Mouse (Mus musculus) lung, postnatal 25 days (tissue): Measurements from ENCODE around the gene Rhof.

Source experiments
- DNase-seq: peaks from one replicate; pipeline ENCODE4 v3.0.0; 2022; ENCODE audit warnings: low spot score

The Rhof gene

DNA sequence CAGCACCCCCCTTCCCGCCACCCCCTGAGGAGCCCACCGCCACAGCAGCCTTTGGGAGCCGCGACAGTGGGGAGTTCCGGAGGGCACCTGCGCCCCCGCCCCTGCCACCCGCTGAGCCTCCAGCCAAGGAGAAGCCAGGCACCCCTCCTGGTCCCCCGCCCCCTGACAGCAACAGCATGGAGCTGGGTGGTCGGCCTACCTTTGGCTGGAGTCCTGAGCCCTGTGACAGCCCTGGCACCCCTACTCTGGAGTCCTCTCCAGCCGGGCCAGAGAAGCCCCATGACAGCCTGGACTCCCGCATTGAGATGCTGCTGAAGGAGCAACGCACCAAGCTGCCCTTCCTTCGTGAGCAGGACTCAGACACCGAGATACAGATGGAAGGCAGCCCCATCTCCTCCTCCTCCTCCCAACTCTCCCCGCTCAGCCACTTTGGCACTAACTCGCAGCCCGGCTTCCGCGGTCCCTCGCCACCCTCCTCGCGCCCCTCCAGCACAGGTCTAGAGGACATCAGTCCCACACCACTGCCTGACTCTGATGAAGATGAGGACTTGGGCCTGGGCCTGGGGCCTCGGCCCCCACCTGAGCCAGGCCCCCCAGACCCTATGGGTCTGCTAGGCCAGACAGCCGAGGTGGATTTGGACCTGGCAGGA lies 15.7 kb upstream of the Rhof start:
- DNase-seq = no peak

DNA sequence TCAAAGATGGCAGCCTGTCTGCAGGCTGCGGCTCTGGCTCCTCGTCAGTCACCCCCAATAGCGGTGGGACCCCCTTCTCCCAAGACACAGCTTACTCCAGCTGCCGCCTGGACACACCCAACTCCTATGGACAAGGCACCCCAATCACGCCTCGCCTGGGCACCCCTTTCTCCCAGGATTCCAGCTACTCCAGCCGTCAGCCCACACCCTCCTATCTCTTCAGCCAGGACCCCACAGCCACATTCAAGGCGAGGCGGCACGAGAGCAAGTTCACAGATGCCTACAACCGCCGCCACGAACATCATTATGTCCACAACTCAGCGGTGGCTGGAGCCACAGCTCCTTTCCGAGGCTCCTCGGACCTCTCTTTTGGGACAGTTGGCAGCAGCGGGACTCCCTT lies 15.1 kb upstream of the Rhof start:
- no peak for DNase-seq

DNA sequence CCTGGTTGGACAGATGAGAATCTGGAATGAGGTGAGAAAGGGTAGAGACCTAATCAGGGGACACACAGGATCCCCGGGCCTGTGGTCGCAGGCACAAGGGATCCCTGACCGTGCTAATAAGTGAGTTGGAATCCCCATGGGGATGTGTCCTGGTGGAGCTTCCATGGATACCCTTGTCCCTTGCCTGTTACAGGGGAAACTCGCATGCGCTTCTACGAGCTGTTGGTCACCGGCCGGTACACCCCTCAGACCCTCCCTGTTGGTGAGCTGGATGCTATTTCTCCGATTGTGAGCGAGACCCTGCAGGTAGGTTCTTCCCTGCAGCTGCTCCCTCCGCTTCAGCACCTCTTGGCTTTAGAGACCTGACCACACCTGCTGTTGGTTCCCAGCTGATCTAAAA lies 13.9 kb upstream of the Rhof start:
- DNase-seq = no peak

DNA sequence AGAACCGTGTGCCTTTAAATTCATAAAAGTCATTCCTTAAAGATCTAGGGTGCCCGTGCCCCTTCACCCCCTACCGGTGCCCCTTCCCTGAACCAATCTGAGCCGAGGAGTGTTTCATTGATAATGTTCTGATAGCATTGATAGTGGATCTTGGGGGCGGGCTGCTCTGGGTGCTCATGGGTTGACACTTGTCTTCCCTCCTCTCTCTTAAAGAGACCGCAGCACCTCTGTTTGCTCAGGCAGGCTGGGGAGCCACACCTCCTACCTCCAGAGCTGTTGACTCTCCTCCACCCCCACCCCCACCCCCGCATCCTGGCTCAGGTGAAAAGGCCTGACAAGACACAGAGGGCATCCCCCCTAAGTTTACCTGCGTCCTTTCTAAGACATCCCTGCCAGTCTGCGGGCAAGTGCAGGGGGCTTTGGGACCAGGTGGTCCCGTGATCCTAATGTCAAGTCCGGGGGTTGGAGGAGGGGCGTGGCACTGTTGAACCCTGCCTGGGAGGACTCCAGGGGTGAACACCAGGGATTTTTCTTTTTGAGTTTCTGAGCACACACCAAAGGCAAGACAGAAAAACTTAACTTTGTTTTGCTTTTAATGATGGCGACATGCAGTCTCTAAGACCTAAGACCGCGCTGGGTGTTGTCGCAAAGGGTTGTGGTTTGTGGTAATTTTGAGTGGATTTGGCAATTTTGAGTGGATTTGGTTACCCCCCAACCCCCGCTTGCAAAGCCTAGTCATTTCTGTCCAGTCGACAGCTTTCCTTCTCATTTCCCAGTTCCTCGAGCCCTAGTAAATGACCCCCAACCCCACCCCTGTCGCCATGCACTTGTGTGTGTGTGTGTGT lies 12.5 kb upstream of the Rhof start:
- DNase-seq = no peak

DNA sequence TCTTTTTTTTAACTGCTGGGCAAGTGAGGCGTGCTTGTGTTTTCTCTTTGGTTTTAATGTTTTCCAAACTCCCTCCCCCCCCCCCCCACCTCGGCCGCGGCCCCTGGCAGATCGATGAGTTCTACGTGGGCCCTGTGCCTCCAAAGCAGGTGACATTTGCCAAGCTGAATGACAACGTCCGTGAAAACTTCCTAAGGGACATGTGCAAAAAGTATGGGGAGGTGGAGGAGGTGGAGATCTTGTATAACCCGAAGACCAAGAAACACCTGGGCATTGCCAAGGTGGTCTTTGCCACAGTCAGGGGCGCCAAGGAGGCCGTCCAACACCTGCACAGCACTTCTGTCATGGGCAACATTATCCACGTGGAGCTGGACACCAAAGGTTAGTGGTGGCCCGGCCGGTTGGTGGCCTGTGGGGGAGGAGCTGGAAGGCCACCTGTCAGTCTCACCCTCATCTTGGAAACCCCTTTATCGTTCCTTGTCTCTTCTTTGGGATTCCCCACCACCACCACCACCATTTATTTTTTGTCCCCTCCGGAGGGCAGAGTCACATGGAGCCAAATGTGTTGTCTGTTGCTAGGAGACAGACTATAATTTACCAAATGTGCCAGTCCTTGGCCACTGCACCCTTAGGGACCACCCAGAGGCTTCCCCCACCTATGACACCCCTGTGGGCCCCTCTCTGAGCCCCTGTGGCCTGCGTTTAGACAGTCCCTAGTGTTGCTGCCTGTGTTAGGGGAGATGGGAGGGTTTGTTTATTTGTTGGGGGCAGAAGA lies 11.7 kb upstream of the Rhof start:
- no peak for DNase-seq

DNA sequence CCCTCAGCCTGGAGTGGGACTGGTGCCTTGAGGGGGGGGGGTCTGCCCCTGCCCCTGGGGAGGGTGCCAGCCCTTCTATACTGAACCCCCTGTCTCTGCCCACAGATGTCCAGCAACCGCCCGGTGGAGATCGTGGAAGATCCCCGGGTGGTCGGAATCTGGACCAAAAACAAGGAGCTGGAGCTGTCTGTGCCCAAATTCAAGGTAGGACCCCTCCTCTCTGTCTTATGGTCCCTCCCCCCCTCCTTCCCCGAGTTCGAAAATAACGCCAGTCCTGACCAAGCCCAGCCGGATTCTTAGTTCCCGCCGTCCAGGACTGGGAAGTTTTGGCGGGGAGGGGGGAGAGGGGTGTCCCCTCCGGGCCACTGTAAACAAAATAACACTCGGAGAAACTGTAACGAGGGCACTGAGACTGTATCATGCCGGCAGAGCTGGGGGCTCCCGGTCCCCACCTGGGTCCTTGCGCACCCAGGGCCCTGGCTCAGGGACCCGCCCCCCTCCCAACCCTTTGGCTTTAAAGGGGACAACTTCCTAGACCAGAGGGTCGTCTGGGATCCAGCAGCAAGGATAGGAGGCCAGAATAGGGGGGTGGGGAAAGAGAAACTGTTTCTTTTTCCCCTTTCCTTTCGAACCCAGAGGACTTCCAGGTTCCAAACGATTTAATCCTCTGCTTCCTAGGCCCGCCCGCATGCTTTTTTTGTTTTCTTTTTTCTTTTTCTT lies 10.9 kb upstream of the Rhof start:
- no peak for DNase-seq

DNA sequence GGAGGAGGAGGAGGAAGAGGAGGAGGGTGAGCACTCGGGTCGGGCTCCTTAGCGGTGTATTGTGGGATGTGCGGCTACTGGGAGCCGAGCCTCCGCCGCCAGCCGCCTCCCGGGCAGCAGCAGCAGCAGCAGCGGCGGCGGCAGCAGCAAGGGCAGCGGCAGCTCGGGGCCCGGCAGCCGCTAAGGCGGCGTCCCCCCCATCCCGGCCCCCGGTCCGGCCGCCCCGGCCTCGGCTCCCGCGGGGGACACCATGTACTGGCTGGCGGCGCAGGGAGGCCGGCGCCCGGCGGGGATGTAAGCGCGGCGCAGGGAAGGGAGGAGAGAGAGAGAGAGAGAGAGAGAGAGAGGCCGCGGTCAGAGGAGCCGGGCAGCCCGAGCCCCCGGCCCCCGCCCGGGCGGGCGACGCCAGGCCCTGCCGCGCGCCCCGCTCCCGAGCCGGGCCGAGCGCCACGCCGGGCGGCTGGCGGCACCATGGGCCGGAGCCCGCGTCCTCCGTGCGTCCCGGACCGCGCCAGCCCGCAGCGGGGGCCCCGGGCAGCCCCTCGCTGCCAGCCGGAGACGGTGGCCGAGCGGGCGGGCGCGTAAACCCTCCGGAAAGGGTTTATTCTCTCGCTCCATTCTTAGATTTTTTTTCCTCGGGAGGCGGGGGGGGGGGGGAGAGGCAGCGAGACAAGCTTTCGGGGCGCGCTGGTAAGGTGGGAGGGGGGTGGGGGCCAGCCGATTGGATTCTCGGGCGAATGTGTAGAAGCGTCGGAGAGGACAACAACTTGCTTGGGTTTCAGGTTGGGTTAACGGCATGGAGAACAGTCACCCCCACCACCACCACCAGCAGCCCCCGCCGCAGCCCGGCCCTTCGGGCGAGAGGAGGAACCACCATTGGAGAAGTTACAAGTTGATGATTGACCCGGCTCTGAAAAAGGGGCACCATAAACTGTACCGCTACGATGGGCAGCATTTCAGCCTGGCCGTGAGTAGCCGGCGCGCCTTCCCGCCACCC lies 10.0 kb upstream of the Rhof start, which contains the start of gene Setd1b:
Gene Setd1b, plus strand, starts transcription at position 33 of the 997 bp plus-strand sequence.
- DNase-seq = no peak

DNA sequence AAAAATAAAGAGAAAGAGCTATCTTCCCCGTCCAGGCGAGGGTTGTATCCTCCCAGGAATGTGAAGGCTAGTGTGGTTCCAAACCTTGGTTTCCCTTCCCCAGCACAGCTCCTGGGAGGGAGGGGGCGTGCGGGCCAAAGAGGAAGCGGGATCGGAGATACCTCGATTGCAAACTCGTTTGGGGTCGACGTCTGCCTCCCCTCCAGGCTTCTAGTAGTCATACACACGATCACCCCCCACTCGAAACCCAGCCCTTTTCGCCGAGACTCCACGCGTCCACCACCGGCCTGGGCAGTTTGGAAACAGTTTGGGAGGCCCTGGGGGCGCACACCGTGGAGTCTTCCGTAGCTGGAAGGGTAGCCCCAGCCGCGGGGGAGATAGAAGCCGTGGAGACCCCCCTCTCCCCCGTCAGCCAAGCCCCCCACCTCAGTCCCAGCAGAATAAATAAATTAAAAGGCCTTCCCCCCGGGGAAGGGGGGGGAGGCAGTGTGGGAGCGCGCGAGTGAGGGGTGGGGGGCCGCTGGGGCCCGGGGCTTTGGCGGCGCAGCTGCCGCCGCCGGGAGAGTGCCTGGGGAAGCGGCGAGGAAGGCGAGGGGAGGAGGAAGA lies 9.2 kb upstream of the Rhof start:
- DNase-seq = no peak

DNA sequence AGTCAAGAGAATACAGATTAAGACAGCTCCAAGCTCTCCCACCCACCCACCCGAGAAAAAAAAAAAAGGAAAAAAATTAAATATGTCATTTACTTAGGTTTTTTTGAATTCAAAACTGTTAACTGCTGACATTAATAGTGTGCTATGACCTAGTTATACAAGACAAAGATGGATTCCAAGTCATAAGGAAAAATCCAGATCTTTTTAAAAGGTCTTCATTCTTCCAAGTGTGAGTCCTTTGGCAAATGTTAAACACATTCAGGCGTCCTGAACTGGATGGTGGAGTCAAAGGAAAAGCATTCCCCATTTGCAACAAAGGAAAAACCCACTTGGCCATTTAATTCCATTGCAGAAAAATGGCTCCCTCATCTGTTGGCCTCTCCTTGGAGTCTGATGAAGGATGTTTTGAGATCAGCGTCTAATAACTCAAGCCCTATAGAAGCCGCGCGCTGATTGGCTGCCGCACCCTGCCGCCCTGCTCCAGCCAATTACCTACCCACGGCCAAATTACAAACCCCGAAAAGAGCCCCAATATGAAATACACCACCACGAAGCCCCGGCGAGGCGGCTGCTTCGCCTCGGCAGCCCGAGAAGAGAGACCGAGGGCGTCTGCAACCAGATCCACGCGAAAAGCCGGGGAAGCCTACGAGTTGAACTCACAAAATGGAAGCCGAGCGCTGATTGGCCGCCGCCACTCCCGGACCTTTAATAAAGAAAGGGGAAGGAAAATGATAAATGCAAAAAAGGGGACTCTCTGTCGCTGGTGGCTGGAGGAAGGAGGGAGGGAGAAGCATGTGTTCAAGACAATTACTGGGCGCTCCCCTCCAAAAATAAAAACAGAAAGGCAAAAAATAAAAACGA lies 8.4 kb upstream of the Rhof start:
- peak; percentile 94 for DNase-seq

DNA sequence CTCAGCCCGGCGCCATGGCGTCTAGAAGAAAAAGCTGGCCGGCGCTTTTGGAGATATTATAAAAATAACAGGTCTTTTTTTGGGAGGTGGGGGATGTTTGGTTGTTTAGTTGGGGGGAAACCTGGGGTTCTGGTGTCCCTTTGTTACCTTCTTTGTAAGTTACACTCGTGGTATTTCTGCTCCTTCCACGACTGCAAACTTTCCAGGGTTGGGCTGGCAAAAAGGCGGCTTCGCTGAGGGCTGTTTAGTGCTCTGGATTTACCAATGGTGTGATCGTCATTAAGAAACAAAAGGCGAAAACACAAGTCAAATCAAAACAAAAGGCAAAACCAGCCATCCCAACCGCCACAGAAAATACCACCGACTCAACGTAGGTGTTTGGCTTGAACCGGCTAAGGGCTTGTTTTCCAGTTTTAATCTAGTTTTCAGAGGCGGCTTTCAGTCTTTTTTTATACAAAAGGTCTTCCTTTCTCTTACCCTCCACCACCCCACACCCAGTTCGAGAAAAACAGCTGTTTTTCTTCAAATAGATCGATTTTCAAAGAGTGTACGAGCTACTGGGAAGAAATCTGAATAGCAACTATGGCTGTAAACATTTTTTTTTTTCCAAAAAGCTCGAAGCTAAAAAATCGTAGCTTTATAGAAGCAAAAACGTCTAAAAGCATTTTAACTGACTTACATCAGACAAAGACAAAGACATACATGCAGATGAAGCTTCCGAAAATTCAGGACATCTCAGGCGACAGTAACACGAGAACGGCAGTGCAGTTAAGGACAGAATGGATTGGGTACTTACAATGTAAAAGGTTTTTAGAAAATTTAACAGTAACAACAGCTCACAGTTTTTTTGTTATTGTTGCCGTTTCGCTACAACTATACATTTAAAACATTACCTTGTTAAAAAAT lies 7.5 kb upstream of the Rhof start:
- DNase-seq = no peak

DNA sequence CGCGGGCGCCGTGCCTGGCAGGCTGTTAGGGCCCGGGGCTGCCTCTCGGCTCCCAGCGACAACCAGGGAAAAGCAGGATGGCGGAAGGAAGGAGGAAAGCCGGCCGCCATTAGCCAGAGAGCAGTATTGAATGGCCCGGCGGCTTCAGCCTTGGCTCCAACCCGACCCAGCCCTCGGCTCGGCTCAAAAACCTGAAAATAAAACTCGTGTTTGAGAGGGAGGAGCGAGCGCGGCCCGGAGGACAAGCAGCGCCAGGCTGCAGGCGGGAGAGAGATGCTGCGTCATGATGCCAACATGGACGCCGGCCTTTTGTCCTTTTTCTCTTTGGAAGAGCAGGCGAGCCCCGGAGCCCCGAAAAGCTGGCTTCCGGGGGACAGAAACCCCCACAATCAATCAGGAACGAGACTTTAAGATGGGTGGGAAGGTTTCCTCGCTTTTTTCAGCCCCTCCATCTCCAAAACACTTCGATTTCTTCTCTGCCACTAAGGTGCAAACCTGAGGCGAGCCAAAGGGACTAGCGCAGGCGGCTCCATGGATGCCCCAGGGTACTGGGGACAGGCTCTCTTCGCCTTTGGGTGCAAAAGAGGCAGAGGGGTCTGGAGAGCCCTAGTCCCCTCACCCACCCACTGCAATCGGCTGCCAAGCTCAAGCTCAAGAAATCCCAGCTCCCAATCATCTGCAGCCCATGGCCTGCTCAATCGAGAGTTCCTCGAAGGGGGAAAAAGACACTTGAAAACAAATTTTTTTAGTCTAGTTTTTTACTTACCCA lies 6.6 kb upstream of the Rhof start:
- peak; percentile 86 for DNase-seq

DNA sequence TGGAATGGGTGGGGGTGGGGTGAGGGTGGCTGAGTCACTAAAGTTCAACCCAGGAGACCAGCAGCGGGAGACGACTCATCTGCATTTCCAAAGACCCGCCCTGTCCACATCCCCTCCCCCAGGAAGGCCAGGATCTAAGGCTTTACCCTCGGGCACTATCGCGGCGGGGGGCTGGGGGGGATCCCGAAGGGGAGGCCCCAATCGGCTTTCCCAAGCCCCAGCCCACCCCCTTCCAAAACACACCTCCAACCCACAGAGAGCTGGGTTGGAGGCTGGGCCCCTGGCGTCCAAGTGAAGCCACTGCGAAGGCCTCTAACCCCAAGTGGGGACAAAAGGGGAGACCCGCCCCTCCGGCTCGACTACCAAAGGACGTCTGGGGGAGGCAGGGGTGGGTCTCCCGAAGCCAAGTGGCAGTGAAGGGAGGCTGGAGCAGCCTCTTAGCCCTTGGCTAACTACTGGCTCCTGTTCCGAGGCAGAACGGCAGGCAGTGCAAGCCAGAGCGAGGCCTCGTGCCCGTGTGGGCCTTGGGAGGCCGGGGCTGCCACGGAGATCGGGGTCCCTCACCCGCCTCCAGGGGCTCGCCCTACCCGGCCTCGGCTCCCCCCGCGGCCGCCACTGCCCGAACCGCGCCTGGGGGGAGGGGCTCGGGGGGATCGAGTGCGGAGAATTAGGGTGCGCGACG lies 5.9 kb upstream of the Rhof start:
- DNase-seq = peak; percentile 76

DNA sequence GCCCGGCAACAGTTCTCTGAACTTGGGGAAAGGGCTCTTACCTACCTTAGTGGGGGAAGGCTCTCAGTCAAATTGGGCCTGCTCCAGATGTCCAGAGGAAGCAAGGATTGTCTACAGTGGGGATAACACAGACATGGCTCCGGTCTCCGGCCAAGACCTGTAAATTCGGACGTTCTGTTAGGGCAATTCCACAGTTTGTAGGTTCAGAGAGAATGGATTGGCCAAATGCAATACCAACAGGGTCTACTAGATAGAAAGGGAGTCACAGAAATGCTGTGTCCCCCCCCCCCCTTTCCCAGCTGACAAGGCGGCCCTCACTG lies 5.4 kb upstream of the Rhof start:
- DNase-seq = no peak

DNA sequence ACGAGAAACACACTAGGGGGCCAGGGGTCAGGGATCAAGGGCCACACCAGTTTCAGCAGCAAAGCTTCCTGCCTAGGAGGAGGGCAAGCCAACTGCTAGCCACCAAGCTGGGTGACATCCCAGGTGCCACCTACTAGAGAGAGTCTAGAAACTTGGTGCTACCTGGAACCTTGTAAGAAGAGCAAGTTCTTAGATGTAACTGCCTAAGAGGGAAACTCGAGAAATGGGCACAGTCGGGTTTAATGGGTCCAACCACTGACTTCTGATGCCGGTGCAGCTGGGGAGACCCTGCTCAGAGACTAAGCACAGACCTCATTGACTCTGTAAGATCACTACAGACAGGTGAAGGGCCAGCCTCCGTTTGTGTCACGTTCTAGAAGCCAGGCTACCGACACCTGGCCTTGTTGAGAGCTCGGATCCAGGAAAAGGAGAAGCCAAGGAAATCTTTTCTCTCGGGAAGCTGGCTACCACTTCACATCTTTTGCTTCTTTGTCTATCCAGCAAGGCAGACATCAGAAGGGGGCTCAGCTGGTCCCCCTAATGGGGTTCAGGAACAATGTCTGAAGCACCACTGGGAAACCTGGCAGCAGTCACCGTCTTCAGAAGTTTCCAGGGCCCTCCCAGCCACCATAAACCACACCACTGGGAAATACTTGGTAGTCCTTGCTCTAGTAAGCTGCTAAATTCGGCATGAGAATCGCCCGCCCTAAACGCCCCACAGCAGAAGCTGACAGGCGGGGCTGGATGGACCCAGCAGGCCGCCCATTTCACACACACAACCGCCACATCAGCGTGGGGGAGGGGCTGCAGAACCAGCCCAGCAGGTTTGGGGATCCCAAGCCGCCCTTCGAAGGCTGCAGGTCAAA lies 4.8 kb upstream of the Rhof start:
- peak; percentile 92 for DNase-seq

DNA sequence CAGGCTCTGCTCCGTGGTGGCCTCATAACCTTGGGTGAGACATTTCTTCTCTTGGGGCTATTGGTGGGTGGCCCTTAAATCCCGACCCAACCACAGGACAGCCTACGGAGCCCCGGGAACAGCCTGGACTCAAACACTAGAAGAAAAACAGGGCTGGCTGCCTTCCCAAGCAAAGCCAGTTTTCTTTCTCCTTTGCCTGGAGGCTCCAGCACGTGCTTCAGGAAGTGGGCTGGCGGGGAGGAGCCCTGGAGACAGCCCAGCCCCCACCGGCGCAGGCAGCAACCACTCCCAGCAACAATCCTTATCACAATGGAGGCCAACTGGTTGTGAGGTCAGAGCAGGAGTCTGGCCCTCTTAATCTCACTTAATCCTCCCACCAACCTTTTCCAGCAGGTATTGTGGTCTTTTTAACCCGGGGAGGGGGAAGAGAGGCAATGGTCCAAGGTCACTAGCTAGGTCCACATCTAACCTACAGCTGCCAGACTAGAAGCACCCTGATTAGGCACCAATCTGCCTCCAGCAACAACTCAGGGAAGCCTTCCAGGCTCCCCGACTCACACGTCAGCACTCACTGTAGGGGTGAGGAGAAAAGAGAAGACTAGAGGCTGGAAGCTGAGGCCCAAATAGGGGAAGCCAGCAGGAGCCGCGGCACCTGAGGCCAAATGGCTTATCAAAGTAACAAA lies 4.0 kb upstream of the Rhof start:
- DNase-seq = peak; percentile 97
